Mouse (Mus musculus) ES-E14 (cell line): ENCODE results near the gene Gm47985.
"Not testable (repeated sequence)": the region's sequence is repeated elsewhere in the genome, so short reads cannot be mapped to it uniquely, and the experiment has no call there.

Experiments
- HCFC1 ChIP-seq: IDR thresholded peaks from 2 replicates; pipeline ENCODE4 v1.6.1; 2012; ENCODE audit warnings: low read length, inconsistent platforms, borderline replicate concordance; ENCODE audit not compliant: insufficient read depth
- ZC3H11A ChIP-seq: IDR thresholded peaks from 2 replicates; pipeline ENCODE4 v1.6.1; 2012; ENCODE audit warnings: low read depth, mild to moderate bottlenecking, inconsistent platforms, low read length, borderline replicate concordance
- ZNF384 ChIP-seq: IDR thresholded peaks from 2 replicates; pipeline ENCODE4 v1.6.1; 2012; ENCODE audit warnings: low read depth, low read length, inconsistent platforms

GRCm38 (mm10) chr1:151192075-151192474, 9.7 kb downstream of the Gm47985 start, which contains the start of gene Gm8947:
- not testable (repeated sequence) for TF ChIP-seq ZC3H11A, HCFC1, ZNF384
